Mouse (Mus musculus) yolk sac, embryonic 10.5 days (tissue): ENCODE data around the gene Dgkb.

Source experiments
- DNase-seq: peaks from one replicate; pipeline ENCODE4 v3.0.0-alpha.2; 2017; ENCODE audit warnings: low spot score

Dgkb gene

DNA sequence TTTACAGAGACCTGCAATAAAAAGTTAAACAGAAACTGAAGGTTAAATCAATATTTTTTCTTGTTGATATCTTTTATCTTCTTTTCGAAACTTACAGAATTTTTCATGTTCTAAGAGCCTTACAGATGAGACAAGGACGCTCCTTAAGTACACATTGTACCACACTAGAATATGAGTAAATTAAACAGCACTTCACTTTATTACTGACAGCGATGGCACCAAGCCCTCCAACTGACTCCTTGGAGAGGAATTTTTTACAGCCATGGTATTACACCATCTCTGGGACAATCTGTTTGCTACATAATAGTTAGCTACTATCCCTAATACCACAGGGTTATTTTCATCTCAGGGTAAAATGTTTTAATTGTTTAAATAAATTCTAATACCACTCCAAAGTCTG is 556.6 kb downstream of the Dgkb start:
- no peak for DNase-seq

DNA sequence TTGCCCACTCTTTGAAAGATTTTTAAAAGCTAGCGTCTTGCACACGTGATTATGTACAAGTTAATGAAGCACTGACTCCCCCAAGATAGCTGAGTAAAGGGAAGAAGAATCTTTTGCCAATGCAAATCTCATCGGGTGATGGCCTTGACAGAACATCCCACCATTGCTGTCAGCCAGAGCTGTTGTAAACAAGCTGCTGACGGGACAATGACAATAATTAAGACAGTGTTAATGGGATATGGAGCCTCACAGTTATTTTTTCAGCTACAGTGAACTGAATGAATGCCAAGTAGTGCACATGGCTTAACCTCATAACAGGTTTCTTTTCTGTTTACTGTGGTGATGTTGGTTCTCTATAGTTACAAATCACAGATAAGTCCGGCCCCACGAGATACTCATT is 568.4 kb downstream of the Dgkb start:
- DNase-seq: no peak

DNA sequence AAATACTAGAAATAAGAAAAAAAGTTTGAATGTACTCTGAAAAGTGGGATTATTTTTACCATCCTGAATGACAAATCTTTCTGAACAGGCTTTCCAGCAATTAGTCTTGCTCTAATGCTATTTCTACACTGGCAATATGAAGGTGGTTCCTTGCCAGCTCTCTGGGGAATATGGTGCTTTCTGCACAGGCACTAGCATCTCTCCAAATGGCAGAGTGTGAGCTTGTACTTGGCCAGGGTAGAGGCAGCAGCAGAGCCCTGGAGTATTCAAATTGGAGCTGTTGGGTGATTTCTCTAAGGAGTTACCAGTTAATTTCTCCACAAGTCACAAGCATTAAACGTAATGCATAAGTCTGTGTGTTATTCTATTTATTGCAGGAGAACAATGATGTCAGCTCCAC is 569.5 kb downstream of the Dgkb start:
- no peak for DNase-seq

DNA sequence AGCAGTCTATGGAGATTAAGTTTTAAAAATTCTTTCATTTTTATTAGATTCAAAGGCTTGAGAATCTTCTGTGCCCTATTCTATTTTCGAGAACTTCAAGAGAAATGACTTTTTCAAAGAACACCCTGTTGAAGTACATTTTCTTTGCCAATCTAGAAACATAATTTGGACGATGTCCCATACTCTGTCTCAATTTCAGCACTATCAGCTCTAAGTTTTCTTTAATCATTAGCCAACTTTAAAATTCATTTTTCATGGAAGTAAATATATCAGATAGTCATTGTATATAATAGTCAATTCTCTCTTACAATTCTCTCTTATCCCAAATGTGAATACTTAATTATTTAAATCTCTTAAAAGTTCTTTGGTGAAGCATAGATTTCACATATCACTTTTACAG is 570.1 kb downstream of the Dgkb start:
- no peak for DNase-seq

DNA sequence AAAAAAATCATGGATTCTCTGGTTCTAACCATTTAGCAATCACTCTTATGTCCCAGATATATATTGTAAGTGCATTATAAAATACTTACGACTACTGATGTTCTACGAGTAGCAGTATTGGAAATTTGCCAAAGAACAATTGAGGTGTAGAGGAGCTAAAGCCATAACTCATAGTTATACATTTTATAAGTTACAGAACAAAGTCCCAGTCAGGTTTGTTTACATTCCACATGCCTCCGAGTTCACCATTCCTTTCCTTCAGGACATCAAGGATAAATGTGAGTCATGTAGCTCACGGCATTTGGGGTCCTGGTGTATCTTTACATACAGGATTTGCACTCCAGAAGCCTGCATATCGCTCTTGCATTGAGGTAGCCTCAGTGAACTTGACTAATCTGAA is 570.7 kb downstream of the Dgkb start:
- DNase-seq: no peak

DNA sequence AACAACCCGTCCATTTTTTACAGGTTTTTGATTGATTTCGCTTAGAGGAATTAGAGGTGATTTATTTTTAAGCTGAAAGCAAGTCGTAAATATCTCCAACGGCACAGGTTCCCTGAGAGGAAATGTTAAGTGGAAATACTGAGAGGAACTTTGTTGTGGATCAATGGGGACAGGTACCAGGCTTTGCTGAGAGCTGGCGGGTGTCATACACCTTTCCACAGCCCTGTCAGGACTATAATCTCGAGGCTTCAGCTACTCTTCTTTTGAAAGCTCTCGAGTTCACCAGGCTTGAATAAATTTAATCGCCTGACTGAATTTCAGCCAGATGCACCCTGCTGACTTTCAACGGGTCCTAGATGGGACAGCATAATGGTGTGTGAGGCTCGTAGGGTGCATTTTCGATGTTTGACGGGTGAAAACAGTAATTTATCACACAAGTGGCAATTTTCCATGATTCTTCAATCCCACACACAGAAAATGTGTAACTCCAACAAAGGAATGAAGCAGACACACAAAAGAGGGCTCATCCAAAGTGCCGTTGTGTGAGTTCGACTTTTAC is 580.3 kb downstream of the Dgkb start:
- DNase-seq: no peak

DNA sequence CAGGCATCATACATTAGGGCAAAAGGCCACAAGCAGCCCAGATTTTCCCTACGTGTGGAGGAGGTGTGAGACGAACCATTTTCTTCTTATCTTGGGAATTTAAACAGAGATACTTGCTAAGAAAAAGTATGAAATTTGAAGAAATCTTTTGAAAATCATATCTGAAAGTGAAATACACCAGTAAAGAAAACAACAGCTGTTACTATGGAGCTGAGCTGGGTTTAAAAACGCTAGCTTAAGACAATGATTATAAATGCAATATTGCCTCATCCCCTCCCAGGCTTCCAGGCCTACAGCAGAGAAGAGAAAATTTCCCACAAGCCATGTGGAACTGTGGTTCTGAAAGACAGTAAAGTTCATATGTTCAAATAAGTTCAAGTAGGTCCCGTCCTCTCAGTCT is 582.6 kb downstream of the Dgkb start:
- DNase-seq: no peak

DNA sequence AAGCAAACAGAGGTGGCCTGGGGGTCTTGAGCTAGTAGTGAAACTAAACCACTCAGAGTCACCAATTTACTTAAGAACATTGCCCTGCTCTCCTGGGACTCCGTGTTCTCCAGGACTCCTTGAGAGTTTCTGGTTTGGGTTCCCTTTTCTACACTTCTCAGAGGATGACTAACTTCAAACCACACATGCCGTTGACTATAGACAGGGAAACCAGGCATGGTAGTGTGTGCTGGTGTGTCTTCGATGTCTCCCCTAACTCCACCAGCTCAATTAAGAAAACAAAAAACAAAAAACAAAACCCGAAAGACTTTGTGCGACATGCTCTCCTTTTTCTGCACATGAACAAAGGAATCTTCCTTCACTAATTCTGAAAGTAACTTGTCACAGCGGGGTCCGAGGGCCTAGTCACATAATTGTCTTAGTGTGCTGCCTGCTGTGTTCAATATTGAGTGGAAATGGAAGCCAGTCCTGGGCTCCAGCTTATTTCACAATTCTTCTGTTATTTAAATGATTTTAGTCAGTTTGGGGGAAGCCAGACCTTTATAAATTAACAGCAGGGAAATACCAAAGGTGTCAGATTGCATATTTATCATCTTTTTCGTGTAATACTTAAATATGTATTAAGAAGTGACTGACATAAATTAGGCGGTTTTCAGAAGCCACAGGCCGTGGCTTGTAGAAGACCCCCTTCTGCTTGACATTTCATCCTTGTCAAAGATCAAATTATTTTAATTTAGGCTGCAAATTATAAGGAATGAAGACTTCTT is 618.0 kb downstream of the Dgkb start:
- no peak for DNase-seq

DNA sequence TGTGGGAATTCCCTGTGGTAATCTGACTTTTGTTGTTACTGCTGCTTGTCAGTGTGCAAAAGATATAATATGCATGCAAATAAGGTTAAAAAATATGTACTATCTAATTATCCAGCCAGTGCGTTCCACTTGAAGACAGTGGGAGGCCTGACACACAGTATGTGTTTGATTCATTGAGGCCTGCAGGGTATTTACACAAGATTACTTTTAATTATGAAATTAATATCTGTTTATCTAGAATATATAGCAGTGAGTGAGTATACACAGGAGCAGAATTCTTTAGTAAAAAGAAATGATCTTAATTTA is 618.6 kb downstream of the Dgkb start:
- DNase-seq: no peak

DNA sequence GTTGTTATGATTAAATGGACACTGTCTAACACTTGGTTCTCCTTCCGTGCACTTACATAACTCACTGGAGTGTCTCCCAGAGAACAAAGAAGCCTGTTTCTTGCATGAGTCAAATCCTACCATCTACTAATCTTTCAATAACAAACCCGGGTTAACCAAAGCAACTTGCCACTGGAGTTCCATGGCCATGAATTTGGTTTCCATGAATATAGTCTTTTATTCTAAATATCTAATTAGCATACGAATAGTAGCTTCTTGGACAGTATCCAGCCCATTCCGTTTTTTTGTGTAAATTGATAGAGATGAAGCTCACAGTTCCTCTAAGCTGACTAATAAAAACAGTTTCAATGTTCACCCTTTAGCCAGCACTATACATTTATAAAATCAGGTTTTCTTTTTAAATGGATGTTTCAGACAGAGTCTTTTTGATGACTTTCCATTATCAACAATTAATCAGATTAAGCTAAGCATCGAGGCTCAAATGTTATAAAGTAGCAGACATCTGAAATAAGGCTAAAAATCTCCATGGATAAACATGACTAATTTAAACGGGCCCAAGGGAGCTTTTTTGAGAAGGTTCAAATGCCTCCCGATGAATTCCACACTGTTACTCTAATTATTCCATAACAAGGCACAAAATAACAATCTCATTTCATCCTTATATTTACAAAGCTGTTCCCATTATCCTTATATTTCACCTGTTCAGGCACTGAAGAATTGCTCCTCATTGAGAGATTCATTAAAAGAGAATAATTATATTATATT is 633.0 kb downstream of the Dgkb start:
- DNase-seq: no peak

DNA sequence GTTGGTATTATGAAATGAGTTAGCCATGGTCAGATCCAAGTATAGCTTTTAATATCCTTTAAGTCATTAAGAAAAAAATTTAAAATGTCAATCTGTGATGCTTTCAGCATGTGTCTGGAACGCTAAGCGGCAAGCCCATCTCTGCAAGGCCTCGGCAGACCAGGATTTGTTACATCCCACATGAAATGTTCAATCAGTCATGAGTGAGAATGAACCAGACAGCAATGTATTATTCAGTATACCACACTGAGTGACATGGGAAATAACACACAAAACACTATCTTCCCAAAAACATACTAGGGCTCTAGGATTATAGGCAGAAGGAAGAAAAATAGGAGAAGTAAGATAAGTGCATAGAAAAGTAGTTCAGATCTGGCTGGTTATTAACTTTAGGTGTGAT is 634.2 kb downstream of the Dgkb start:
- DNase-seq: no peak

DNA sequence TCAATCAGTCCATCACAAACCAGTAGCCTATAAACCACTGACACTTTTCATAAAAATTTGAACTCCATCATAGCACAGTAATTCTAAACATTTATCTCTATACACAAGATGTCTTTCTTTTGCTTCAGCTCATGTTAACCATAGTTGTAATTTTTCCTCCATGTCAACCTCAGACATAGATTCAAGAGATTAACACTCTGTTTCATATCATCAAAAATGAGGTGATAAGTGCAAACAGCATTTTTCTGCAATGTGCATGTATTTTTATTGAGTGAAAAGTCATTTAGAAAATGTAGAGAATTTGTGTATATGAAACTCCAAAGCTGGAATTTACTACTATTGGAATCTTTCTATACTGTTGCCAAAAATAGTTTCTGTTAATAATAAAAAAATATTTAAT is 650.7 kb downstream of the Dgkb start:
- no peak for DNase-seq

DNA sequence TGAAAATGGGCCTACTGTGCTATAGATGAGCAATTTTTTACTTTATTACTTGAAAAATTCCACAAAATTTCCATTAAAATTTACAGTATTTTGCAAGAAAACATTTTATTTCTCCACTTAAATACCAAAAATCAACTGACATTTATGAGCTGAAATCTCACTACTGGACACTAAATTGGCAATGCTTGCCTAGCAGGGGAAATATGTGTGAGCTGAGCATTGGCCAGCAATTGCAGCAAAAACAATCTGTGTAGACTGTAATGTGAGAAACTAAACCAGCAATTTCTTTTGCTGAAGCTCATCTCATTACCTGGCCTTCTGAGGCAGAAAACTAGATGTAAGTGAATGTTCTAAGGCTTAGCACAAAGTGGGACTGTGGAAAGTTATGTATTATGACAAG is 651.1 kb downstream of the Dgkb start:
- DNase-seq: no peak

DNA sequence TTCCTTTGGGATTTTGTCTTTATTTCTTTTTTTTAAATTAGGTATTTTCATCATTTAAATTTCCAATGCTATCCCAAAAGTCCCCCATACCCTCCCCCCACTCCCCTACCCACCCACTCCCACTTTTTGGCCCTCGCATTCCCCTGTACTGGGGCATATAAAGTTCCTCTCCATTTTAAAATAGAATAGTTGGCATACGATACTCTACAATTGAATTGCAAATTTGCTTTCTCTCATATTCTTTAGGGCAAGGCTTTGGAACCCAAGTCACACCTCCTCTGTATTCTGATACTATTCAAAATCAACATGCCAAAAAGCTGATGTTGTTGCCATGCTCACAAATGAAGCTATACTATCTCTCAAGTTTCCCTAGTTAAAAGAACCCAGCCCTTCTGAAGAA is 679.7 kb downstream of the Dgkb start:
- no peak for DNase-seq

DNA sequence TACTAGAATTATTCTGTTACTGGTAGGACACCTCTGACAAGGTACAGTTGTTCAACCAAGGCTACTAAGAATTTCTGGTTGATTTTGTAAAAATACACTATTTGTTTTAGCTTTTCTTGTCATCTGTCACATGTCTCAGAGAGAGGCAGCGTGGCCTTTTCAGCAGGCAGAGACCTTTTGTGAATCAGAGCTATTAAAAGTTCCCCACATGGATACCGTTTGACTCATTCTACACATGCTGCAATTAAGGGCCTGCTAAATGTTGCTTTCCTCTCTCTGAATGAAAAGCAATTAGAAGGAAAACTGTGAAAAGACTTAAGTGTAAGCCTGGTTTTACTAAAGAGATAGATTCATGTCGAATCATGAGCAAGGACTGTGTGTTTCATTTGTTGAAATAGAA is 683.4 kb downstream of the Dgkb start:
- DNase-seq: no peak

DNA sequence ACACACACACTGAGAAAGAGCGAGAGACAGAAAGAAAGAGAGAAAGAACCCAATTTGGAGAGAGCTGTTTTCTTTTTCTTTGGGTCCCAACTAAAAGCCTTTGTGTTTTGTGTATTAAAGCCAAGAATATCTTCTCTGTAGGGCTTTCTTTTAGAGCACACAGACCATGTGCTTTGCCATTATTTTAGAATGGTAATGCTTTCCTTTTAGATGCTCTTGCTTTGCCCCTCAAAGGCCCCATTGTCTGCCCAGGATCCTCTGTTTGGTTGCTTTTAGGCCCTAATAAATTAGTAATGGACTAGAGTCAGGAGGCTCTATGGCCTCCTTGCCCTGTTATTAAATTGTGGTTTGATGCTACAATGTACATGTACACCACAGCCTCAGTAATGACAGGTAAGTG is 690.7 kb downstream of the Dgkb start:
- DNase-seq: no peak

DNA sequence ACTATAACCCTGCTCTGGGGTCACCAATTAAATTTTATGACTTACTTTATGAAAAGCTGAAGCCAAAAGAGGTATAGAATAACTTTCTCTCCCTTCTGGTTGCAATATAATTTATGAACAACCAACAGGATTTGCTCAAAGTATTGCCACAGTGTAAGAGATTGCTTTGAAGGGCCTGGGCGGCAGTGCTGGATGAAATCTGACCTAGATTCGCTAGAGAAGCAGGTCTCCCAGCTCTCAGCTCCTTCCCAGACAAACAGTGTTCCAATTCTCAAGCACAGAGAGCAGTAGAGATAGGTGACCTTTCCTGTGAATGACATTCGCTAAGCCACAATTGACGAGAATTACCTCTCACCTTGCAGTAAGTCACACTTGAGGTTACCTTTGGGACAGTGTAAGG is 727.9 kb downstream of the Dgkb start:
- DNase-seq: no peak

DNA sequence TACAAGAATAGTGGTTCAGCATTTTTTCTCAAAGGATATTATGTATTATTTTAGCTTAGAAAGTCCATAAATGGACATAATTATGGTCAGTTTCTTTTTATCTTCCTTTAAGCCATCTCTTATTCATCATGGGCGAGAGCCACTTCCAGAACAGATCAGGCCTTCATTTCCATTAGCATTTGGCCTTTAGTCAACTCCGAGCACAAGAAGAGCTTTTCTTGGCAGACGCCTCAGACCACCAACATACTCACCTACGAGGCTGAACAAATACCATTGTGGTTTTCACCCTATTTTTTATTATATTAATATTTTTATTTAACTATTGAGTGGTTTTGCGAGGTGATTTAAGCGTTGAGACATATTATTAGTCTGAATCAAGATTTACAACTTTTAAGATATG is 759.6 kb downstream of the Dgkb start:
- no peak for DNase-seq

DNA sequence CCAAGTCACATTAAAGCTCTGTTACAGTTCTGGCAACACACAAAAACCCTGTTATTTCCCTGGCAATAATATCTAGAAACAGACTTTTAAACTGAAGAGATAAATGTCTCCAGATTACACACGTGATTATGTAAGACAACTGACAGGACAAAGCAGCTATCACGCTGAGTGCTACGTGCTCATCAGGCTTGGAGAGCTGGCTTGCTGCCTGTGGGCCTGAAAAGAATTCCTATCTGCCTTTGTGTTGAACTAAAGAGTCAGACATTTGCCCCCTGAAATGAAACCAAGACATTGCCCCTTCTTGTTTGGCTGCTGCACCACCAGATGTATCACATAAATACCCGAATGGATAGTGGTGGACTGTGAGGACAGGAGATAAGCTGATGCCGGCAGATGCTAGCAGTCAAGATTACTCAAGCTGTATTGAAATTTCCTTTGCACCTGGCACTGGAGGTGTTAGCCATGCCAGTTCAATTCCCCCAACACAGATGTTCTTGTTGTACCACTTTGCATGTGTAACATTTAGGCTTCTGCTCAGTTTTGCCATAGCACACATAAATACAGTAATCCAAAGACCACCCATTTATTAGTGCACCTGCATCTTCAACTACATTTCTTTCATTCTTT is 761.8 kb downstream of the Dgkb start:
- DNase-seq: no peak

DNA sequence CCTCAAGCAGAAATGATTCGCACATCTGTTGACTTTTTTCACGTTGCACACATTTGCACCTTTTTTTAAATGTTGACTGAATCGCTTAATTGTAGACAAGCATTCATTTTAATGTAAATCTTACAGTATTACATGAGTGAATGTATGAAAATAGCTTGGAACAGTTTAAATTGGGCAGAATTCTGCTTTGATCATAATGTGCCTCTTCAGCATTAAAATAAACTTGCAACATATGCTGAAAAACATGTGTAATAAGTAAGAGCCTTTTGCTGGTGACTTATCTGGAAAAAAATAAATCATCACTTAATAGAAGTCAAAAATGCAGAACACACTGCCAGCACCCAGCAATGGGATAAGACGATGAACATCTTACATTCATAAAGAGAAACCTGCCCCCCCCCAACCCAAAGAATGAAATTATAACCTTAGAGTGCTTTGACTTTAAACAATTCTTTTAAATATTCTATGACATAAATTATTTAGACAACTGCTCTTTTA is 768.9 kb downstream of the Dgkb start:
- no peak for DNase-seq

DNA sequence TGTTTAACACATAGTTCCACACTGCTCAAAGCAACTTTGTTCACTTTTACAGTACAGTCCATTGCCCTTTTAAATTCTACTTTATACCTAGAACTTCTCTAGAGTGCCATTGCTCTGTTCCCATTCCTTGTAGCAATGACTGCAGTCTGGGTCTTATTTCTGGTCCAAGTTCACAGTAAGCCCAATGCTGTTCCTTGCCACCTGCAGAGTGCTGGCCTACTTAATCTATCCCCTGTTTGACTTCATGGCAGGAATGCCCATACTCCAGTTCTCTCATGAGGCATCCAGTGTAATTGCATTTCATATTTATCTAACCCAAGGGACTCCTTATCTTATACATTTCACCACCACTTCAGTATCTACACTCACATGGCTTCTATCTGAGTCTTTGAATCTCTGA is 772.4 kb downstream of the Dgkb start:
- no peak for DNase-seq

DNA sequence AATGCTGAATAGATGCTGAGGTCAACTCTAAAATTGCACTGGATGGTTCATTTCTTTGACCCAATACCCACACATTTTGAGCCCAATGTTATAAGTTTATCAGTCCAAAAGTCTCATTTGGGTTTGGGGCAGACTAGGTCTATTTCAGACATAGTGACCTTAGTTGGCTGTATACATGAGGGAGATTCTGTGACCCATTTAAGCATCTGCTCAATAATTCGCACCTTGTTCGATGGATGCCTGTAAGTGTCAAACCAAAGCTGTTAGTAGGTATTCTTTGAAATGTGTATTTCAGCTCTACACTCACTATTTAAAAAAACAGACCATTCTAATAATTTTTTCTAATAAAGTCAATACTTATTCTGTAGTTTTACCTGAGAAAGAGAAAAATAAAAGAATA is 776.1 kb downstream of the Dgkb start:
- DNase-seq: no peak

DNA sequence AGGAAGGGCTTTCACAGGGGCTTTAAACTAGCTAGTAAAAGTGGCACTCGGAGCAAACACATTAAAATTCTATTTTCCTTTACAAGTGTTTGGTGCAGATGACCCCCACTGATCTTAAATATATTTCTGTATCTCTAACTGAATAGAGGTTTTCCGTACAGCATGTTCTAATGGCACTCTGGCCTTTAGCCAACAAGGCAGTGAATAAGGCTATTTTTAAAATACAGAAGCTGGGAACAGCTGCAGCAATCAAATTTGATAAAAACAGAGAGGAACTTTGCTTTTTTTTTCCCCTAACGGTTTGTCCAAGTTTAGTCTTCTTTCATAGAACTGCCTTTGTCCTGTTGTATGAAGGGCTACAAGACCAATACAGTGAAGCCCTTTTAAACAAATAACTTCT is 776.5 kb downstream of the Dgkb start:
- DNase-seq: no peak
